Mouse (Mus musculus): ENCODE measurements around the gene Oas3. TPM values are rescaled to one million over a fixed set of nuclear protein-coding genes. Genes with fewer than 3 reads are reported as not detected.

Oas3 gene
- polyA plus RNA-seq, 1 experiment from 2014 or later: 0.09 TPM

DNA sequence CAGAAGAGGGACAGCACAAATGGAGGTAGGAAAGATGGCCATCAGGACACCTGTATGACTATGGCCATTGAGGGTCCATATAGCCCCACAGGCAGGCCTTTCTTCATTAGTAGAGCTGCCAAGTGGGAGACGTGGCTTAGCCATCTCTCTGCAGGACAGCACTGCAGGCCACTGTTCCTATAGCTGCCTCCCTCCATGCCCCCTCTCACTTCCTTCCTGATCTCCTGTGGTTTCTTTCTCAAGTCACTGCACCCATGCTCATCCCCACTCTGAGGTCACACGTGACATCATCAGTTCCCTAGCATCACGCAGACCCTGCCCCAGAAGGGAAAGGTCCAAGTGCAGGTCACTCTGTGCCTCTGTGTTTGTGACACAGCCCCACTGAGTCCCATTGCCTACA lies 9.6 kb upstream of the Oas3 start:
- no peaks in the 10 kb centered on the region for H3K36me3 ChIP-seq (replicated peaks)
- 77% methylated on average over 3 of the region's 3 CpGs for WGBS
- no peak overlapping the region for H3K4me3 ChIP-seq (replicated peaks)
- no peak for ATAC-seq (ENCODE audit: low FRiP score)
- H3K27me3 ChIP-seq: no peaks in the 10 kb centered on the region
- H3K4me1 ChIP-seq: no peaks in the 10 kb centered on the region
- no peak overlapping the region for H3K27ac ChIP-seq
- H3K9ac ChIP-seq: no peak overlapping the region
- H3K9me3 ChIP-seq: no peaks in the 10 kb centered on the region
- H3K4me2 ChIP-seq: no peak overlapping the region

GRCm38 (mm10) chr5:120782446-120782845 lies 5.0 kb upstream of the Oas3 start:
- Histone ChIP-seq H3K27ac (no peak overlapping the region), H3K4me2 (no peak overlapping the region), H3K27me3 (peaks cover 6% of the 10 kb centered on the region; the same call in 1 of the 2 replicates), H3K9me3 (no peaks in the 10 kb centered on the region), H3K4me1 (no peaks in the 10 kb centered on the region), H3K36me3 (replicated peaks) (no peaks in the 10 kb centered on the region), H3K9ac (no peak overlapping the region), H3K4me3 (replicated peaks) (no peak overlapping the region)
- no peak for ATAC-seq (ENCODE audit: low FRiP score)
- WGBS: 89% methylated on average over 2 of the region's 2 CpGs

DNA sequence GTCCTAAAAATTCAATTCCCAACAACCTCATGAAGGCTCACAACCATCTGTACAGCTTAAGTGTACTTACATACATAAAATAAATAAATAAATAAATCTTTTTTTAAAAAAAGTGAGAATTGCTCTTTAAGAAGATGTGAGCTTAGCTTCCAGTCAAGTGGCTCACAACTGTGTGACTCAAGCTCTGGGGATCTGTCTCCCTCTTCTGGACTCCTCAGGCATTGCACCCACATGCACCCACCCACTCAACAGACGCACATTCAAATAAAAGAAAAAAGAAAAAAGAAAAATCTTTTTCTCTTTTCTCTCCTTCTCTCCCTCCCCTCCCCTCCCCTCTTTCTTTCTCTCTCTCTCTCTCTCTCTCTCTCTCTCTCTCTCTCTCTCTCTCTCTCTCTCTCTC lies 4.2 kb upstream of the Oas3 start:
- Histone ChIP-seq H3K27me3 (peaks cover 6% of the 10 kb centered on the region; the same call in 1 of the 2 replicates), H3K9ac (no peak overlapping the region), H3K4me3 (replicated peaks) (no peak overlapping the region), H3K4me1 (no peaks in the 10 kb centered on the region), H3K36me3 (replicated peaks) (no peaks in the 10 kb centered on the region), H3K27ac (no peak overlapping the region), H3K4me2 (no peak overlapping the region), H3K9me3 (no peaks in the 10 kb centered on the region)
- 91% methylated on average over 1 of the region's 1 CpGs for WGBS
- ATAC-seq (ENCODE audit: low FRiP score): no peak

DNA sequence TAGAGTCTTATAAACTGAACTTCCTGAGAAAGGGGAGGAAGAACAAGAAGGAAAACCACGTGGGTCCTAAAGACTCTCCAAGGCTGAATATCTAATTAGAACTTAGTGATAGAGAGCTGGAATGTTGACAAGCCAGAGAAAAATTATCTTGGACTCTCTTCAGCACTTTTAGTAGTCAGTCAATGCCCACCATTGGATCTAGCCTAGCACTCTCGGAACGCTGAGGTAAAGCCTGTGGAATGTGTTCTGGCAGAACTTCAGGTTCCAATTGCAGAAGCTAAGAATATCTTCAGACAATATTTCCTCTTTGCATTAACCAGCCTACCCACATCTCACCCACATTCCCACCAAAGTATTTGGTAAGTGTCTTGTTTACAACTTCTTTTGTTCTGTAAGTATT lies 2.5 kb upstream of the Oas3 start:
- no peak overlapping the region for H3K4me3 ChIP-seq (replicated peaks)
- ATAC-seq (ENCODE audit: low FRiP score): no peak
- H3K4me2 ChIP-seq: no peak overlapping the region
- no peak overlapping the region for H3K27ac ChIP-seq
- peaks cover 6% of the 10 kb centered on the region; the same call in 1 of the 2 replicates for H3K27me3 ChIP-seq
- no peaks in the 10 kb centered on the region for H3K9me3 ChIP-seq
- H3K4me1 ChIP-seq: no peaks in the 10 kb centered on the region
- WGBS: 61% methylated on average over 3 of the region's 3 CpGs
- H3K36me3 ChIP-seq (replicated peaks): no peaks in the 10 kb centered on the region
- H3K9ac ChIP-seq: no peak overlapping the region

GRCm38 (mm10) chr5:120778941-120779340 lies 1.5 kb upstream of the Oas3 start:
- Histone ChIP-seq H3K27ac (no peak overlapping the region), H3K9me3 (no peaks in the 10 kb centered on the region), H3K27me3 (peaks cover 6% of the 10 kb centered on the region; the same call in 1 of the 2 replicates), H3K4me1 (no peaks in the 10 kb centered on the region), H3K36me3 (replicated peaks) (no peaks in the 10 kb centered on the region), H3K9ac (no peak overlapping the region), H3K4me3 (replicated peaks) (no peak overlapping the region), H3K4me2 (no peak overlapping the region)
- no peak for ATAC-seq (ENCODE audit: low FRiP score)
- 65% methylated on average over 2 of the region's 2 CpGs for WGBS

- H3K9me3 ChIP-seq: no peaks in the 10 kb centered on the region
- H3K9ac ChIP-seq: no peak overlapping the region
- no peaks in the 10 kb centered on the region for H3K36me3 ChIP-seq (replicated peaks)
- no peak overlapping the region for H3K27ac ChIP-seq
- WGBS: 79% methylated on average over 5 of the region's 5 CpGs
- peaks cover 6% of the 10 kb centered on the region; the same call in 1 of the 2 replicates for H3K27me3 ChIP-seq
- ATAC-seq (ENCODE audit: low FRiP score): no peak
- H3K4me2 ChIP-seq: no peak overlapping the region
- no peak overlapping the region for H3K4me3 ChIP-seq (replicated peaks)
- no peaks in the 10 kb centered on the region for H3K4me1 ChIP-seq
Observed at GRCm38 (mm10) chr5:120776801-120777200, 660 bp downstream of the Oas3 start.

DNA sequence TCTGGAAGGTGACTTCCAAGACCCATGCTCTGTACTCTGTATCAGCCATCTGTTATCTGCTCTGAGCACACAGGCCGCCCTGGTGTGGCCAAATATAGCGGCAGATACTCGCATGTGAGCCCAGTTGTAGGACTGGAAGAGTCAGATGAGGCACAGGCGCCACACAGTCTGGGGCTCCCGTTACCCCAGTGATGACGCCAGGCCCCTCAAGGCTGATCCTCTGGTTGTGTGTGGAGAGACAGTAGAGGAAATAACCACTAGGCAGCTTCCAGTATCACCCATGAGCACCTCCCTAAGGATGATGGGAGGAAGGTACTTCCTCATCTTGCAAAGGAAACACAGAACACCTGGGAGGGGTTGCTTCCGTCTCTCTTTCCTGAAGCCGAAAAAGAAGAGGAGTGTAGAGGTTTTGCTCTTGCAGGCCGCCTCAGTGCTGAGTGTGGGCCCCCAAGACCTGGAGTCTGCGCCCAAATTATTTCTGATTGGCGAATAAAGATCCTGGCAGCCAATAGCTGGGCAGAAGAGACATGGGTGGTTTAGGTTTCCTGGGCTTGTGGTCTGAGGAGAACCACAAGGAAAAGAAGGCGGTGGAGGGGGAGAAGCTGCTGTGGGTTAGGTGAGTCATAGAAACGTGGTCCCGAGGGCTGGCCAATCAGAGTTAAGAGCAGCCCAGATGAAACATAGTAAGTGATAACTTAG lies 2.0 kb downstream of the Oas3 start:
- no peaks in the 10 kb centered on the region for H3K9me3 ChIP-seq
- no peak overlapping the region for H3K4me2 ChIP-seq
- WGBS: 85% methylated on average over 14 of the region's 14 CpGs
- H3K27me3 ChIP-seq: peaks cover 4% of the 10 kb centered on the region; the same call in 1 of the 2 replicates
- H3K36me3 ChIP-seq (replicated peaks): no peaks in the 10 kb centered on the region
- no peak overlapping the region for H3K27ac ChIP-seq
- H3K4me3 ChIP-seq (replicated peaks): no peak overlapping the region
- ATAC-seq (ENCODE audit: low FRiP score): no peak
- no peak overlapping the region for H3K9ac ChIP-seq
- H3K4me1 ChIP-seq: no peaks in the 10 kb centered on the region

DNA sequence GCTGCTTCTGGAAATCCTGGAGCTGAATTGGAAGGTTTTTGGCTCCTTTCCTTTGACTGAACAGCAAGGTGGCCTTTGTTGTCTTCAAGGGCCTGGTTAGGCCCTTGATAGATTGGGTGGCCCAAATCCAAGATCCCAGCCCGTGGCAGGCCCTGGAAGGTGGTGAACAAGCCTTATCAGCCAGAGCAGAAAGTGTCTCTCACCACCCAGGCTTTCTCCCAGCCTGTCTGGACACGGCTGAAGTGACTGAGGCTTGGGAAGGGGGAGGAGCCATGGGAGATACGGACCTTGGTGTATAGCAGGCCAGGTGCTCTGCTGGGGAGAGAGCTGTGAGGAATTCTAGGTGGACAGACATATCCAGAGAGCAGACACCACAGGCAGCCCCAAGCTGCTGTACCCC lies 8.1 kb downstream of the Oas3 start:
- Histone ChIP-seq H3K9ac (no peak overlapping the region), H3K4me3 (replicated peaks) (no peak overlapping the region), H3K4me1 (no peaks in the 10 kb centered on the region), H3K36me3 (replicated peaks) (no peaks in the 10 kb centered on the region), H3K27ac (no peak overlapping the region), H3K9me3 (no peaks in the 10 kb centered on the region), H3K27me3 (0 out of 2 replicates have a peak, but pooled peaks cover 3% of the 10 kb centered on the region), H3K4me2 (no peak overlapping the region)
- WGBS: 65% methylated on average over 3 of the region's 3 CpGs
- no peak for ATAC-seq (ENCODE audit: low FRiP score)

- Histone ChIP-seq H3K4me2 (no peak overlapping the region), H3K4me3 (replicated peaks) (no peak overlapping the region), H3K9me3 (no peaks in the 10 kb centered on the region), H3K27me3 (0 out of 2 replicates have a peak, but pooled peaks cover 3% of the 10 kb centered on the region), H3K27ac (no peak overlapping the region), H3K36me3 (replicated peaks) (no peaks in the 10 kb centered on the region), H3K4me1 (no peaks in the 10 kb centered on the region), H3K9ac (no peak overlapping the region)
- 76% methylated on average over 8 of the region's 8 CpGs for WGBS
- ATAC-seq (ENCODE audit: low FRiP score): no peak
Observed at GRCm38 (mm10) chr5:120765010-120765409, 12.5 kb downstream of the Oas3 start.

DNA sequence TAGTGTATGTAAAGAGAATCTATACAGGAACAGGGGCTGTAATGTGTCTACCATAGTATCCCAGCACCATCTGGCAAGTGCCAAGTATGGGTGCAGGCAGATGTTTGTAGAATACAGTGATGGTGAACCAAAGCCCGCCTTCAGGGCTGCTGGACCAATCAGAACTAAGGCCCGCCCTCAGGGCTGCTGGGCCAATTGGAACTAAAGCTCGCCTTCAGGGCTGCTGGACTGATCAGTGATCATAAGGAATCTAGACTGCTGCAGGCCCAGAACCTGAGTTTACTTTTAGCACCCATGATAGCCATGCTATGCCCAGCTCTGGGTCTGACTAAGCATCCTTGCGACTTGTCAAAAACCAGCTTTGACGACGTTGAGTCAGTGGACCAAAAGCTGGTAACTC lies 15.6 kb downstream of the Oas3 start:
- H3K4me3 ChIP-seq (replicated peaks): no peak overlapping the region
- peak overlapping the region; percentile 3; the same call in 1 of the 2 replicates for H3K4me2 ChIP-seq
- H3K27me3 ChIP-seq: 0 out of 2 replicates have a peak, but pooled peaks cover 4% of the 10 kb centered on the region
- H3K9me3 ChIP-seq: no peaks in the 10 kb centered on the region
- H3K9ac ChIP-seq: no peak overlapping the region
- H3K4me1 ChIP-seq: no peaks in the 10 kb centered on the region
- no peak overlapping the region for H3K27ac ChIP-seq
- no peaks in the 10 kb centered on the region for H3K36me3 ChIP-seq (replicated peaks)
- WGBS: 30% methylated on average over 6 of the region's 6 CpGs
- ATAC-seq (ENCODE audit: low FRiP score): peak; percentile 61

- no peaks in the 10 kb centered on the region for H3K4me1 ChIP-seq
- no peak overlapping the region for H3K27ac ChIP-seq
Observed at GRCm38 (mm10) chr5:120754215-120754614, 23.2 kb downstream of the Oas3 start.

GRCm38 (mm10) chr5:120752786-120753185 lies 24.7 kb downstream of the Oas3 start:
- WGBS: 80% methylated on average over 3 of the region's 3 CpGs

More at GRCm38 (mm10) chr5:120754215-120754614, 23.2 kb downstream of the Oas3 start:
- Histone ChIP-seq H3K36me3 (replicated peaks) (no peaks in the 10 kb centered on the region), H3K9ac (no peak overlapping the region), H3K4me3 (replicated peaks) (no peak overlapping the region), H3K9me3 (no peaks in the 10 kb centered on the region), H3K27me3 (no peaks in the 10 kb centered on the region), H3K4me2 (no peak overlapping the region)
- no peak for ATAC-seq (ENCODE audit: low FRiP score)
- WGBS: 91% methylated on average over 4 of the region's 4 CpGs

DNA sequence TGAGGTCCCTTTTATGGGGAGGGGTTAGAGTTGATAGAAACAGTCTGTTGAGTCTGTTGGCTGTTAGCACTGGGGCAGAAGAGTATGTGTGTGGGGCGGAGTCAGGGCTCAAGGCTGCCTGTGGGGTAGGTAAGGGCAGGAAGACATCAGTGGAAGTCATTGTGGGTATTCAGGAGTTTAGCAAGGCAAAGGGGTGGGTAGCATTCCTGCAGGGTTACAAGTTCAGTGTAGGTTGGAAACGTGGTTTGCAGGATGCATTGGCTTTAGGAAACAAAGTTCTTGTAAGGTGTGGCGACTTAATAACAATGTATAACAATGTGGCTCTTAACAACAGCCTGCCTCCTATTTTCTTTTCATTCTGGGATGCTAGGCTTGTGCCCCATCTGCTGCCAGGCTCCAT lies 26.3 kb downstream of the Oas3 start:
- 68% methylated on average over 3 of the region's 3 CpGs for WGBS
- Histone ChIP-seq H3K4me3 (replicated peaks) (no peak overlapping the region), H3K9ac (no peak overlapping the region), H3K9me3 (no peaks in the 10 kb centered on the region), H3K4me1 (no peaks in the 10 kb centered on the region), H3K27ac (no peak overlapping the region), H3K36me3 (replicated peaks) (no peaks in the 10 kb centered on the region), H3K4me2 (no peak overlapping the region), H3K27me3 (no peaks in the 10 kb centered on the region)
- ATAC-seq (ENCODE audit: low FRiP score): no peak

More at GRCm38 (mm10) chr5:120752786-120753185, 24.7 kb downstream of the Oas3 start:
- Histone ChIP-seq H3K9ac (no peak overlapping the region), H3K27ac (no peak overlapping the region), H3K4me2 (no peak overlapping the region), H3K9me3 (no peaks in the 10 kb centered on the region), H3K36me3 (replicated peaks) (no peaks in the 10 kb centered on the region), H3K4me3 (replicated peaks) (no peak overlapping the region), H3K27me3 (no peaks in the 10 kb centered on the region), H3K4me1 (no peaks in the 10 kb centered on the region)
- ATAC-seq (ENCODE audit: low FRiP score): no peak
